Mouse (Mus musculus): Measurements from ENCODE around the gene Trmt1.

The Trmt1 gene

GRCm38 (mm10) chr8:84686191-84687002 lies at the start of gene Trmt1:
TSS of gene Trmt1 (plus strand) at chr8:84686307.
- DNase-seq (ENCODE audit: low read depth, low spot score) = no peak

DNA sequence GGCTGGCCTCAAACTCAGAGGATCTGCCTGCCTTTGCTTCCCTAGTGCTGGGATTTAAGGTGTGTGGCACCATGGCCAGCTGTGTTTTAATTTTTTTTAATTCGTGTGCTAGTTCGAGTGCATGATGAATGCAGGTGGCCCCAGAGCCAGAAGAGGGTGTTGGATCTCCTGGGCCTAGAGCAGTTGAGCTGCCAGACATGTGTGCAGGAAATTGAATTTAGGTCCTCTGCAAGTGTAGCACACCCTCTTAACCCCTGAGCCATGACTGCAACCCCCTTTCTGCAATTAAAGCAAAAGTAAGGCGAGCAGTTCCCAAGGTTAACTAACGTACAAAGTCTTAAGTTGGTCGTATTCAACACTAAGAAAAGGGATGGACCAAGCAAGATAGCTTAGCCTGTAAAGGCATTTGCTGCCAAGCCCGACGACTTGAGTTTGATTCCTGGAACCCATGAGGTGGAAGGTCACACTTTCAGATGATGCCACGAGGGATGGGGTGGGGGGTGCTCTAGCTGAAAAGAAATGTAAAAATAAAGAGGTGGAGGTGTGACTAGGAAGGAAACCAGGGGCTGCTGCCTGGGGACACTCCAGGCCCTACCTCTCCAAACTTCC lies 48.1 kb upstream of the Trmt1 start:
- no peak for DNase-seq (ENCODE audit: low read depth, low spot score)

- DNase-seq (ENCODE audit: low read depth, low spot score) = no peak
Measured at GRCm38 (mm10) chr8:84638555-84639161, 47.4 kb upstream of the Trmt1 start.

- DNase-seq (ENCODE audit: low read depth, low spot score) = peak; percentile 94
Measured at GRCm38 (mm10) chr8:84639162-84640009, 46.7 kb upstream of the Trmt1 start.

DNA sequence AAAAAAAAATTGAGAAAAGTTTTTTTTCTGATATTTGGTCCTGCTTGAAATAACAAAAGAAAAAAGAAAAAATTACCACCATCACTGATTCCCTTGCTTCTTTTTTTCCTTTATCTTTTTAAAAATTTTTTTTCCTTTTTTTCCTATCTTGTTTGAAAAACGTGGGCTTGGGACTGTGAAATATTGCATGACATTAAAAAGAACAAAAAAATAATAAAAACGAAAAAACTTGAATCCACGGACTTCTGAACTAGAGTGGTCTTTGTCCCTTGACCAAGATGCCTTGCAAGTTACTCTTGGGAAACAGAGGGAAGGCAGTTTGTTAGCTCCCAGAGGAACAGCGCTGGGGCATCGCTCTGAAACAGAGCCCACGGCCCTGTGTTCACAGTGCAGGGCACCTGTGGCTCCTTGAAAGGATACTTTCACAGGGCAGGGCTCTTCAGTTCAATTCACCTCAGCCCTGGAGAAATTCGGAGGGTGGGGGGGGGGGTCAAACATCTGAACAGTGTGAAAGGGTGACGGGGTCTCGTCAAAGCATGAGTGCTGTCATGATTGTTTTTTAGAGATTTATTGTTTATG lies 46.0 kb upstream of the Trmt1 start:
- no peak for DNase-seq (ENCODE audit: low read depth, low spot score)

- DNase-seq (ENCODE audit: low read depth, low spot score) = no peak
Measured at GRCm38 (mm10) chr8:84640617-84641294, 45.4 kb upstream of the Trmt1 start.

GRCm38 (mm10) chr8:84641578-84642361 lies 44.3 kb upstream of the Trmt1 start:
- DNase-seq (ENCODE audit: low read depth, low spot score) = no peak

GRCm38 (mm10) chr8:84643019-84643418 lies 43.1 kb upstream of the Trmt1 start:
- DNase-seq (ENCODE audit: low read depth, low spot score) = no peak

- DNase-seq (ENCODE audit: low read depth, low spot score) = no peak
Measured at GRCm38 (mm10) chr8:84646800-84647199, 39.3 kb upstream of the Trmt1 start.

- DNase-seq (ENCODE audit: low read depth, low spot score) = no peak
Measured at GRCm38 (mm10) chr8:84647461-84647901, 38.6 kb upstream of the Trmt1 start.

DNA sequence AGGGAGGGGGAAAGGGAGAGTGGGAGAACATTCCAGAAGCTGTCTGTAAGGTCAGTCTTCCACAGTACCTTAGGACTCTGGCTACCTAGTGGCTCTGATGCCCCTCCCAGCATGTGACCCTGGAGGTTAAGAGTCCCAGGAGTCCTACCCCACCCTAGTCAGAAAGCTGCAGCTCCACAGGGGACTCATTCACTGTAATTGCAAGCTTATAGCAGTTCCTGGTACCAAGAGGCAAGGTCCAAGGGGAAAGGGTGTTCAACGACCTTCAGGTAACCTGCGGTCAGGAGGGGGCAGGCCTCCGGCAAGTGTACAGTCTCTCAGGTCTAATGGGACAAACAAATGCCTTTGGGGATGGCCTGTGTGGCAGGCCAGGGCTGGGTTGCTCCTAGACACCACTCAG lies 35.9 kb upstream of the Trmt1 start:
- no peak for DNase-seq (ENCODE audit: low read depth, low spot score)

DNA sequence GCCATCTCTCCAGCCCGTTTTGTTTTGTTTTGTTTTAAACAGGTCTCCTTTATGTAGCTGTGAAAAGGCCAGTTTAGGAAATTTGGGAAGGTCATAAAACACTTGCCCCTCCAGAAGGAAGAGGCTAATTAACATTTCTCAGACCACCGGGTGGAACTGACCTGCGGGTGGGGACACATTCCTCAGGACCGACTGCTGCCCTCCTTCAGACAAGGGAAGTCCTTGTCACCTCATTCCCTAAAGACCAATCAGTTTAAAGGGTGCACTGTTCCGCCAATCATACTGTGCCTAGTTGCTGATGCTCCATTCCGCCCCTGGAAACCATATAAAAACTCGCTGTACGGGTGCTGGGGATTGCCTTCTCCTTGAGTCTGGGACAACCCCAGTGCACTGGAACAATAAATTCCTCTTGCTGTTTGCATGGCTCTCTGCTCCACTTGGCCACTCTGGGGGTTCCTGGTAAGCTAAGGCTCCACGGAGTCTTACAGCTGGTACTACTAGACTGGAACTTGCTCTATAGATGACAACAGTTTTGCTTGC lies 32.9 kb upstream of the Trmt1 start:
- DNase-seq (ENCODE audit: low read depth, low spot score) = no peak

GRCm38 (mm10) chr8:84654597-84654996 lies 31.5 kb upstream of the Trmt1 start:
- no peak for DNase-seq (ENCODE audit: low read depth, low spot score)

DNA sequence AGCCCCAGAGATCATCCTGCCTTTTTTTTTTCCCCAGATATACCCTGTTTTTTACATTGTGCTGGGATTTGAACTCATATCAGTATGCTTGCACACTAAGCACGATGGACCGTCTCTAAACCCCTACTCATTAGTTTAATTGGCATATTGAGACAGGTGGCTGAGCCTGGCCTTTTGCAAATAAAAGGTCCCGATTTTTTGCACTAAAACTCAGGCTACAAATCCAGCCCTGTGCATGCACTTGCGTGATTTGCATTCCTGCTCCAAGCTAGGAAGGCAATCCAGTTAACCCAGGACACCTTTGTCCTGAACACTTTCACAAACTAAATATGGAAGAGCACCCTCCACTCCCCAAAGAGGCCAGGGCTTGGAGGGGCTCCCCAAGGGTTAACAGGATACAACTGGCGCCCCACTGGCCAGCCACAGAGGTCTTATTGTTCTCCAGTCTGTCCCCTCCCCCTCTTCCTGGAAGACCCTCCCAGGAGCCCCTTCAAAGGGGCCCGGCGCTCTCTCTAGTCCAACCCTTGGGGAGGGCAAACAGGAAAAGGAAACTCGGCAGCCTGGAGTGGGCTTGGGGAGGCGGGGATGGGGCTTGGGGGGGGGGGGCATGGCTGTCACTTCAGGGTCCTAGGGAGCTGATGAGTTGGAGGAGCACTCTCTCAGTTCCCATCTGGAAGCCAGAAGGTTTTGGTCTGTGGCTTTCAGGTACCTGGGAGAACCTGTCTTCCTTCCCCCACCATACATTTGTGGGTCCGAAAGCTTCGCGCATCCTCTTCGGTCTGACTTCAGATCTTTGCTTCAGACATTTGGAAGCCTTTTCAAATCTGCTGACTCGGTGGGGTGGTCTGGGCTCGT lies 30.5 kb upstream of the Trmt1 start:
- no peak for DNase-seq (ENCODE audit: low read depth, low spot score)

DNA sequence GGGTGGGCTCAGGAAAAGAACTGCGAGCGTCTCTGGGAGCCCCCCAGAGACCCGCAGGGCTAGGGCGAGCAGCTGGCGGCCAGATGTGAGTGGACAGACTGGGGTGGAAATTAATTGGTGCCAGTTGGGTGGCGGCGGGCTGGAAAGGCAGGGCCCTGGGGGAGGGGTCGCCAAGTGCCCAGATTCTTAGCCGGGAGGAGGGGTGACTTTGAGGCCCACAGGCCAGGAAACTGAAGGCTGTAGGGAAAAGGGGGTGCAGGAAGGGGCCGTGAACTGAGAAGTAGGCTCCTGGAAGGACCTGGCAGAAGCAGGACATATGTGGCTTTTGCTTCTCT lies 29.9 kb upstream of the Trmt1 start:
- DNase-seq (ENCODE audit: low read depth, low spot score) = no peak

GRCm38 (mm10) chr8:84656641-84657126 lies 29.4 kb upstream of the Trmt1 start:
- DNase-seq (ENCODE audit: low read depth, low spot score) = no peak

GRCm38 (mm10) chr8:84657203-84657602 lies 28.9 kb upstream of the Trmt1 start:
- DNase-seq (ENCODE audit: low read depth, low spot score) = no peak

GRCm38 (mm10) chr8:84657680-84658079 lies 28.4 kb upstream of the Trmt1 start:
- no peak for DNase-seq (ENCODE audit: low read depth, low spot score)

- no peak for DNase-seq (ENCODE audit: low read depth, low spot score)
Measured at GRCm38 (mm10) chr8:84658951-84659350, 27.2 kb upstream of the Trmt1 start.

All from retina, adult 2 months (tissue).